Mouse (Mus musculus) stomach, postnatal 0 days (tissue): ENCODE measurements at regions not wholly inside any gene's neighbourhood (a gene's known extent, or its start where the extent isn't known, plus 50 kb on each side); places are given as distances from the start of the nearest gene placed in this dataset.

Experiments
- ATAC-seq: fragments of 200-750 bp; cut with Nextera tagmentation; 2 replicates; pipeline ENCODE4 v1.8.0; 2017; ENCODE audit not compliant: low FRiP score, low TSS enrichment
- DNase-seq: peaks from one replicate; pipeline ENCODE4 v3.0.0-alpha.2; 2016; ENCODE audit warnings: low spot score
- H3K27ac ChIP-seq: fragments of 300-500 bp; sonication (generic); replicated peaks from 2 replicates; pipeline ENCODE4 v1.5.1; 2014; ENCODE audit warnings: mild to moderate bottlenecking, control low read depth
- H3K27me3 ChIP-seq: fragments of 300-500 bp; sonication (generic); 2 replicates; pipeline ENCODE4 v1.6.1; 2014; ENCODE audit warnings: low read length; ENCODE audit not compliant: control insufficient read depth, insufficient read depth
- H3K36me3 ChIP-seq: fragments of 300-500 bp; sonication (generic); 2 replicates; pipeline ENCODE4 v1.6.1; 2014; ENCODE audit warnings: low read length, mixed read lengths; ENCODE audit not compliant: control insufficient read depth, insufficient read depth
- H3K4me1 ChIP-seq: fragments of 300-500 bp; sonication (generic); replicated peaks from 2 replicates; pipeline ENCODE4 v1.6.1; 2014; ENCODE audit warnings: antibody characterized with exemption; ENCODE audit not compliant: control insufficient read depth, insufficient read depth
- H3K4me2 ChIP-seq: fragments of 300-500 bp; sonication (generic); replicated peaks from 2 replicates; pipeline ENCODE4 v1.6.1; 2014; ENCODE audit warnings: low read depth, mild to moderate bottlenecking, control low read depth, moderate library complexity
- H3K4me3 ChIP-seq: fragments of 300-500 bp; sonication (generic); 2 replicates; pipeline ENCODE4 v1.5.1; 2014; ENCODE audit warnings: low read depth, low read length, control low read depth
- H3K9ac ChIP-seq: fragments of 300-500 bp; sonication (generic); 2 replicates; pipeline ENCODE4 v1.6.1; 2014; ENCODE audit warnings: mild to moderate bottlenecking, low read length, control low read depth, mixed read lengths
- H3K9me3 ChIP-seq: fragments of 300-500 bp; sonication (generic); 2 replicates; pipeline ENCODE4 v1.6.1; 2016; ENCODE audit warnings: low read length; ENCODE audit not compliant: control insufficient read depth
- CTCF ChIP-seq: IDR thresholded peaks from 2 replicates; pipeline ENCODE4 v1.5.1; 2016; ENCODE audit warnings: antibody characterized with exemption, low read depth, mild to moderate bottlenecking, moderate library complexity
- EP300 ChIP-seq: optimal IDR thresholded peaks from 2 replicates; pipeline ENCODE3; 2016; ENCODE audit warnings: antibody characterized with exemption
- WGBS: fragments of 180-500 bp; shearing (Covaris S2); extraction: QIAGEN DNeasy Blood & Tissue Kit; methylation state at CpG from one replicate; pipeline ENCODE4 v1.1.7; 2014; 5-methylcytosine and 5-hydroxymethylcytosine counted together

DNA sequence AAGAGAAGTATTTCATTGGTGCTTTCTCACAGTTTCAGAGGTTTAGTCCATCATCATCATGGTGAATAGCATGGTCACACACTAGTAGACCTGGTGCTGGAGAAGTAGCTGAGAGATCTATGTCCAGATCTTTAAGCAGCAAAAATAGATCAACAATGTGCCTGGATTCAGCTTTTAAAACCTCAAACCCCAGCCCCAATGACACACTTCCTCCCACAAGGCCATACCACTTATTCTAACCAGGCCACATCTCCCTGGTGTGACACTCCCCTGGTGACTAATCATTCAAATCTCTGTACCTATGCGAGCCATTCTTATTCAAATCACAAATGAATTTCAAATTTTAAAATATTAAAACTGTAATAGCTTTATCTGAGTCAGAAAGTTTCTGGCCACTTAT, 434.3 kb upstream of the Pik3r1 start:
- Histone ChIP-seq H3K4me2 (no peak overlapping the region), H3K27me3 (no peaks in the 10 kb centered on the region), H3K4me1 (no peaks in the 10 kb centered on the region), H3K36me3 (no peaks in the 10 kb centered on the region), H3K4me3 (no peak overlapping the region), H3K27ac (no peak overlapping the region), H3K9me3 (no peaks in the 10 kb centered on the region), H3K9ac (no peak overlapping the region)
- ATAC-seq = no peak
- TF ChIP-seq EP300 = no peak
- TF ChIP-seq CTCF = no peak
- WGBS = 74% methylated on average over 1 of the region's 1 CpGs
- DNase-seq = no peak

DNA sequence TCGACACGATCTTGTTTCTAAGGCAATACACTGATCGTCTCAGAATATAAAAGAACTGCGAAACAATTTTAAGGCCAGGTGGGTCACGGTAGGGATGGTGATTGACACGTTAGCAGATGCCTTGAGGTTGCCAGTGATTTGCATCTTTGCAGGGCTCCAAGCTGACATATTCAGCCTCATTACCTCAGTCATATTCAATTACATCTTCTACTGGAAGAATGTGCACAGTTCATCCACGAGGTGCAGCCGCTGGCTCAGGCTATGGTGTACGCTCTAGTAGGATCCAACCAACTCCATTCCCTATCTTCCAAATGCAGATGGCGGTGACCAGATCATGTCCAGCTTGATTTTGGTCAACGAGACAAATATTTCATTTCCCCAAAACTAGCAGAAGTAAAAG, 450.5 kb upstream of the Pik3r1 start:
- Histone ChIP-seq H3K36me3 (no peaks in the 10 kb centered on the region), H3K4me2 (no peak overlapping the region), H3K9me3 (no peaks in the 10 kb centered on the region), H3K4me3 (no peak overlapping the region), H3K27me3 (no peaks in the 10 kb centered on the region), H3K4me1 (no peaks in the 10 kb centered on the region), H3K27ac (no peak overlapping the region), H3K9ac (no peak overlapping the region)
- ATAC-seq (no peak), DNase-seq (no peak)
- WGBS = 92% methylated on average over 11 of the region's 11 CpGs
- TF ChIP-seq EP300 = no peak
- no peak for TF ChIP-seq CTCF

DNA sequence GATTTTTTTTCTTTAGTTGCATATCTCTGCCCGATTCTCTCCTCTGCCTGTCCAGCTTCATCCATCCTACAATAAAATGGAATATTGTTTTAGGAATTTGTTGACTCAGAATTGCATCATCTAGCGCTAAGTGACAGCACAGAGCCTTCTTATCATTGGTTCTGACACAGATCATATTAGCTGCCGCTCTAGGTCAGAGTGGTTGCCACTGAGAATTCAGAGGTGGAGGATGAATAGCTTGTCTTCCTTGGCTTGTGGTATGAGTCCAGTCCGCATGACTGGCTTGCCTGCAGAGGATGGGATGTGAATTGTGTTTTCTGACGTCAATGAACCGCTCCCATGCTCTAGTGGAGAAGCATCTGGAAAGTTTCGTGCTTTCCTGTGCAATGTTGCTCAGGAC, 462.3 kb upstream of the Cd180 start:
- H3K27me3 ChIP-seq = no peaks in the 10 kb centered on the region
- DNase-seq (no peak), ATAC-seq (no peak)
- H3K4me3 ChIP-seq = no peak overlapping the region
- no peak overlapping the region for H3K9ac ChIP-seq
- no peaks in the 10 kb centered on the region for H3K9me3 ChIP-seq
- TF ChIP-seq EP300 = no peak
- TF ChIP-seq CTCF = no peak
- 84% methylated on average over 7 of the region's 7 CpGs for WGBS
- no peaks in the 10 kb centered on the region for H3K4me1 ChIP-seq
- H3K4me2 ChIP-seq = no peak overlapping the region
- H3K27ac ChIP-seq = no peak overlapping the region
- H3K36me3 ChIP-seq = no peaks in the 10 kb centered on the region

DNA sequence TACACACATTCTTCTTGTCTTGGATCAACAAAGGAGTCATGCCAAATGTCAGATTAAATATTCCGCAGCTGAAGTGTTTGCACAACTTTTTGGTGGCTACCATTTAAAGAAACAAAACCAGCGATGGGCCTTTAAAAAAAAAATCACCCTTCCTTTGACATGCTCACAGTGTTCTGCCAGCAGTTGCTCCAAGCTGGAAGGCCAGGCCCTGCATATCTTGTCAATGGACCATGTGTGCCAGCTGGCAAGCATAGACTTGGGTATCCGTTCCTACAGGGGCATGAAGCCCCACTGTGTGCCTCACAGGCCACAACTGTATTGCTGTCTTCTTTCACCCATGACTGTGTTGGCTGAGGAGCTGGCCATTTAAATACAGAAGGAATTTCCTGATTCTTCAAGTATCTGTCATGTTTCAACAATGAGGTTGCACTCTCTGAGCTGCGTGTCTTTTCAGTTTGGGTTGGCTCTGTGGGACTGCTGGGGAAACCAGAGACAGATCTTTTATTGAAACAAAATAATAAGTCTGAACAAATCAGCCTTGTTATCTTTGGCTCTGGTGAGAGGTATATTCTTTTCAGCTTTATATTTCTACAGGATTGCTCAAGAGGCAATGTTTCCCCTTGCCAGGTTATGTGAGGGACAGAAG, 460.9 kb upstream of the Cd180 start:
- H3K27me3 ChIP-seq = no peaks in the 10 kb centered on the region
- no peak overlapping the region for H3K4me3 ChIP-seq
- H3K9ac ChIP-seq = no peak overlapping the region
- no peak overlapping the region for H3K27ac ChIP-seq
- ATAC-seq = no peak; the same call in 1 of the 2 replicates
- WGBS = 21% methylated on average over 4 of the region's 4 CpGs
- no peaks in the 10 kb centered on the region for H3K4me1 ChIP-seq
- TF ChIP-seq EP300 = no peak
- no peak for TF ChIP-seq CTCF
- H3K9me3 ChIP-seq = no peaks in the 10 kb centered on the region
- no peak overlapping the region for H3K4me2 ChIP-seq
- H3K36me3 ChIP-seq = no peaks in the 10 kb centered on the region
- DNase-seq = no peak

DNA sequence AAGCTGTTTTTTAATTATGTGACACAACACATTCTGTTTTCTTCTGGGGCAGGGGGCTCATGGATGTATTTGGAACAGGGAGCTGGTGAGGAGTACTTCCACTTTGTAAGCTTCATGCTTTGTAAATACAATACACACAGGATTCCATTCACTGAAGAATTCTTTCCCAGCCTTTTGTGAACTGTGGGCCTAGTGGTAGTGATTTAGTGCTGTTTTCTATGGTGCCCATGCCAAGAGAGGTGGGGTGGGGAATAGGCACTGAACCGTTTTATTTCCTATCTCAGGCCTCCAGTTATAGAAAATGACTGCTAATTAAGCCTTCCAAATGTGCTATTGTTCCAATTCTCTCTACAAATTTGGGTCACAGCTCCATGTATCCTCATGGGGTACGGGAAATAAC, 442.5 kb upstream of the Cd180 start:
- no peak for TF ChIP-seq CTCF
- TF ChIP-seq EP300 = no peak
- Histone ChIP-seq H3K4me1 (no peaks in the 10 kb centered on the region), H3K27me3 (no peaks in the 10 kb centered on the region), H3K9ac (no peak overlapping the region), H3K4me3 (no peak overlapping the region), H3K9me3 (no peaks in the 10 kb centered on the region), H3K4me2 (no peak overlapping the region), H3K36me3 (no peaks in the 10 kb centered on the region), H3K27ac (no peak overlapping the region)
- 79% methylated on average over 2 of the region's 2 CpGs for WGBS
- no peak for DNase-seq
- no peak for ATAC-seq

DNA sequence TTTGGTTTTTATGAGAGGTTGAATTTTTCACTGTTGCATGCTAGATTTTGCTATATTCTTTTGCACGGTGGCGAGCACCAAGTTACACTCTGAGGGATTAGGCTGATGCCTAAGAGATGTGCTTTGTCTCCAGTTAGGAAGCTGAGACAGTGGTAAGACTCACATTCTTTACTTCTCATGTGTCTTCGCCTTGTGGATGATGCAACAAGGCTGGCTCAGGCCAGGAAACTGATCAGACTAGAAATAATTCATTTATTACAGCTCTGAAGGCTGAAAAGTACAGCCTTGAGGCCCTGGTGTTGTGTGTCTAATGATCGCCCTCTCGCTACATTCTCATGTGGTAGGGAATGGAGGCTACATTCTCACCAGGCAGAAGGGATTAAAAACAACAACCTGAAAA, 441.6 kb upstream of the Cd180 start:
- no peak for DNase-seq
- no peak for ATAC-seq
- Histone ChIP-seq H3K27ac (no peak overlapping the region), H3K9ac (no peak overlapping the region), H3K4me1 (no peaks in the 10 kb centered on the region), H3K4me2 (no peak overlapping the region), H3K9me3 (no peaks in the 10 kb centered on the region), H3K27me3 (no peaks in the 10 kb centered on the region), H3K4me3 (no peak overlapping the region), H3K36me3 (no peaks in the 10 kb centered on the region)
- 86% methylated on average over 5 of the region's 5 CpGs for WGBS
- TF ChIP-seq CTCF (no peak), EP300 (no peak)
